Mouse (Mus musculus): Measurements from ENCODE around the gene Olfr168. TPM values are rescaled to one million over a fixed set of nuclear protein-coding genes. Genes with fewer than 3 reads are reported as not detected.
"Not testable (repeated sequence)": the region's sequence is repeated elsewhere in the genome, so short reads cannot be mapped to it uniquely, and the experiment has no call there.

Olfr168 gene
- not detected in 2 replicates for polyA plus RNA-seq (2016; fragmentation: Nextera tagmentation; extraction: Ambion mirVana)

- Histone ChIP-seq H3K4me3 (no peak within 1 kb of the TSS), H3K9me3 (replicated peaks) (no peaks in the 10 kb centered on the region), H3K27me3 (ENCODE audit: low read depth, poor library complexity, severe bottlenecking) (no peaks in the 10 kb centered on the region), H3K4me1 (no peaks in the 10 kb centered on the region), H3K36me3 (no peaks in the 10 kb centered on the region), H3K27ac (no peak within 1 kb of the TSS)
- no peak for DNase-seq (ENCODE audit: low spot score)
Measured at GRCm38 (mm10) chr16:19535455-19535854, at the start of gene Olfr168. Gene Olfr168 (minus strand): TSS chr16:19535555.

GRCm38 (mm10) chr16:19571709-19572108 is 36.4 kb upstream of the Olfr168 start, which contains the start of gene Olfr169:
Gene Olfr169 (minus strand): TSS chr16:19571809.
- H3K36me3 ChIP-seq; H3K27ac ChIP-seq; H3K27me3 ChIP-seq (ENCODE audit: low read depth, poor library complexity, severe bottlenecking); H3K4me3 ChIP-seq; H3K9me3 ChIP-seq (replicated peaks); H3K4me1 ChIP-seq; DNase-seq (ENCODE audit: low spot score): not testable (repeated sequence)
- 95% methylated on average over 2 of the region's 2 CpGs for WGBS

GRCm38 (mm10) chr16:19553429-19553828 is 18.1 kb upstream of the Olfr168 start:
- H3K9me3 ChIP-seq (replicated peaks); H3K4me1 ChIP-seq; H3K27ac ChIP-seq; H3K36me3 ChIP-seq; H3K4me3 ChIP-seq; H3K27me3 ChIP-seq (ENCODE audit: low read depth, poor library complexity, severe bottlenecking); DNase-seq (ENCODE audit: low spot score): not testable (repeated sequence)
- 89% methylated on average over 7 of the region's 7 CpGs for WGBS

GRCm38 (mm10) chr16:19552246-19552645 is 16.9 kb upstream of the Olfr168 start:
- H3K27me3 ChIP-seq (ENCODE audit: low read depth, poor library complexity, severe bottlenecking); DNase-seq (ENCODE audit: low spot score); H3K9me3 ChIP-seq (replicated peaks); H3K27ac ChIP-seq; H3K36me3 ChIP-seq; H3K4me3 ChIP-seq; H3K4me1 ChIP-seq: not testable (repeated sequence)
- 79% methylated on average over 3 of the region's 3 CpGs for WGBS

GRCm38 (mm10) chr16:19522166-19522565 is 13.2 kb downstream of the Olfr168 start, which contains the start of gene Olfr167:
Gene Olfr167 (minus strand): TSS chr16:19522266.
- no peak within 1 kb of the TSS for H3K27ac ChIP-seq
- no peak within 1 kb of the TSS for H3K4me3 ChIP-seq
- no peaks in the 10 kb centered on the region for H3K36me3 ChIP-seq
- H3K9me3 ChIP-seq (replicated peaks) = no peaks in the 10 kb centered on the region; the same call in 1 of the 2 replicates
- no peaks in the 10 kb centered on the region for H3K4me1 ChIP-seq
- DNase-seq (ENCODE audit: low spot score) = no peak
- WGBS = 89% methylated on average over 2 of the region's 2 CpGs
- no peaks in the 10 kb centered on the region for H3K27me3 ChIP-seq (ENCODE audit: low read depth, poor library complexity, severe bottlenecking)

- H3K4me1 ChIP-seq = no peaks in the 10 kb centered on the region
- no peak within 1 kb of the TSS for H3K4me3 ChIP-seq
- no peaks in the 10 kb centered on the region for H3K27me3 ChIP-seq (ENCODE audit: low read depth, poor library complexity, severe bottlenecking)
- no peak for DNase-seq (ENCODE audit: low spot score)
- H3K27ac ChIP-seq = no peak within 1 kb of the TSS
- 0 out of 2 replicates have a peak, but pooled peaks cover 4% of the 10 kb centered on the region for H3K9me3 ChIP-seq (replicated peaks)
- H3K36me3 ChIP-seq = no peaks in the 10 kb centered on the region
Measured at GRCm38 (mm10) chr16:19483394-19483793, 52.0 kb downstream of the Olfr168 start, which contains the start of gene Olfr166. Gene Olfr166 (plus strand): TSS chr16:19483694.

Other genes starting within 250 kb of the Olfr168 start
- gene Olfr164, start 221.5 kb downstream of the Olfr168 start, polyA plus RNA-seq (2016; fragmentation: Nextera tagmentation; extraction: Ambion mirVana) = not detected in 2 replicates
- gene Olfr165, start 112.4 kb downstream of the Olfr168 start, polyA plus RNA-seq (2016; fragmentation: Nextera tagmentation; extraction: Ambion mirVana) = not detected in 2 replicates
- not detected in 2 replicates for gene Olfr166, start 51.9 kb downstream of the Olfr168 start, polyA plus RNA-seq (2016; fragmentation: Nextera tagmentation; extraction: Ambion mirVana)
- not detected in 2 replicates for gene Olfr167, start 13.3 kb downstream of the Olfr168 start, polyA plus RNA-seq (2016; fragmentation: Nextera tagmentation; extraction: Ambion mirVana)
- gene Olfr169, start 36.3 kb upstream of the Olfr168 start, polyA plus RNA-seq (2016; fragmentation: Nextera tagmentation; extraction: Ambion mirVana) = not detected in 2 replicates
- not detected in 2 replicates for gene Olfr170, start 76.3 kb upstream of the Olfr168 start, polyA plus RNA-seq (2016; fragmentation: Nextera tagmentation; extraction: Ambion mirVana)
- not detected in 2 replicates for gene Olfr171, start 94.4 kb upstream of the Olfr168 start, polyA plus RNA-seq (2016; fragmentation: Nextera tagmentation; extraction: Ambion mirVana)
- 0.05 TPM in 2 replicates for gene Lamp3, start 170.8 kb upstream of the Olfr168 start, polyA plus RNA-seq (2016; fragmentation: Nextera tagmentation; extraction: Ambion mirVana)
- 40.9 and 41.6 TPM in 2 replicates for gene B3gnt5, start 224.7 kb upstream of the Olfr168 start, polyA plus RNA-seq (2016; fragmentation: Nextera tagmentation; extraction: Ambion mirVana)